Mouse (Mus musculus): ENCODE results near the gene Kdm2b.

GRCm38 (mm10) chr5:122850319-122851002, 139.2 kb downstream of the Kdm2b start:
- TF ChIP-seq CTCF (IDR thresholded peaks at IDR 0.05; ENCODE audit: low read depth) (peak; percentile 69), EP300 (IDR thresholded peaks at IDR 0.05; ENCODE audit: low read depth) (no peak)
